Mouse (Mus musculus): ENCODE results near the gene Eps8l2.

Eps8l2 gene

GRCm38 (mm10) chr7:141411667-141412066 is 73.0 kb downstream of the Eps8l2 start:
- DNase-seq, result no peak

All from kidney, adult 8-10 months (tissue).